Mouse (Mus musculus) left cerebral cortex, adult 11 months (tissue): ENCODE measurements around the gene Tsga10.
"Not testable (repeated sequence)": the region's sequence is repeated elsewhere in the genome, so short reads cannot be mapped to it uniquely, and the experiment has no call there.

ENCODE experiments used
- DNase-seq: peaks from one replicate; pipeline ENCODE4 v3.0.0; 2022; ENCODE audit warnings: low spot score

Tsga10 gene

DNA sequence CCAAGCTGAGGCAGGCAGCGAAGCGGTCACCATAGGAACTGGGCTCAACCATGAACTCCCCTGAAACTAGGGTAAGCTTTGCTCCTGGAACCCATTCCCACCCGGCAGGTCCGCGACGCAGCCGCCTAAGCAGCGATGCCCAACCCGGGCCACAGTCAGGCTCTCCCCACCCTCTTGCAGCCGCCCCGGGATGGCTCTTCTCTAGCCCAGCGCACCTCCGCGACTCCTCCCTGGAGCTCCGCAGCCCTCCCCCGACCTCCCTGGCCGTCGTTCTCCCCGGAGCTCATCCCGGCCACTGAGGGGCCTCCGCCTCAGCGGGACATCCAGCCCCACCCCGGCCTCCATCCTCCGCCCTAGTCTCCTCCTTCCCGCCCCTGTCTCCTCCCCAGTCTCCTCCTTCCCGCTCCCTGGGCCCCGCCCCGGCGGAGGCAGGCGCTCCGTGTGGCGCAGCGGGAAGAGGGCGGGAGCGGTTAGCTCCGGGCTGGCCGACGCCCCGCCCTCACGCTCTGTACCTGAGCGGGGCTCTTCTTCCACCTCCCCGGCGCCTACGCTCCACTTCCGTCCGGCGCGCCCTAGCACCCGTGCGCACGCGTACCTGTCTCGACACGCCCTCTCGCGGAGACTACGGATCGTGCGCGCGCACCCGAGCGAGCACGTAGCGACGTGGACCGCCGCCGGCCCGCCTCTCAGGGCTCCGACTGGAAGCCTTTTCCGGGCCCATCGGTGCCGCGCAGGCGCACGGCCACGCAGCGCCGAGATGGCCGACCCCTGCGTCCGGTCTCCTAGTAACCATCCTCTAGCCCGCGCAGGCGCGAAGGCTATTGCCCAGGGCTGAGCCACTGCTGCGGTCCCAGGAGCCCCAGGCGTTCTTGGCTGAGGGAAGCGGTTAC lies 1.5 kb downstream of the Tsga10 start:
- peak; percentile 99 for DNase-seq

DNA sequence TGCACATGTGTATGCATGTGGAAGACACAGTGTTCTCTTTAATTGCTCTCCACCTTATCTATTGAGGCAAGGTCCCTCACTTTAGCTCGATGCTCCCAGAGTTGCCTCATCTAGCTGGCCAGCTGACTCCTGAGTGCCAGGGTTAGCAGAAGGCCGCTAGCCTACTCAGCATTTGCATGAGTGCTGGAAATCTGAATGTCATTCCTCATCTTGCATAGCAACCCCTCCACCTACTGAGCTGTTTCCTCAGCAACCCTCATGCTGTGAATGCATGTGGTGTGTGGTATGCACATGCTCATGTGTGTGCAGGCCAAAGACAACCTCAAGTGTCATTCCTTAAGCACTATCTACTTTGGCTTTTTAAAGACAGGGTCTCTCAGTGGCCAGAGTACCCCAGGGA lies 15.5 kb downstream of the Tsga10 start:
- DNase-seq = no peak

DNA sequence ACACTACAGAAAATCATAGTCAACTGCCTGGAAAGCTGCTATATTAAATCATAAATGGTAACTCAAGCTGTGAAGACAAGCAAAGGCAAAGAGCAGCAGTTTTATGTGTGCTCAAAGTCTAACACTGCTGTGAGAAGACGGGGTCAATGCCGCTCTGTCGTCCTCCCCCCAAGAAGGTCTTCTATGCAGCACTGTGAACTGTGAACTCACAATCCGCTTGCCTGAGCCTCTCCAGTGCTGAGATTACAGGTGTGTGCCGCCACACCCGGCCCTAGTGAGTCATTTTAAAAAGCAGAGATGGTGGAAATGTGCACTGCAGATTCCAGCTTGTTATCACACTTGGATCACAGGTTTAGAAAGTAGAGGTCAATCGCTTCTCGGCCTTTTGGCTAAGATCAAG lies 19.4 kb downstream of the Tsga10 start:
- DNase-seq = no peak

DNA sequence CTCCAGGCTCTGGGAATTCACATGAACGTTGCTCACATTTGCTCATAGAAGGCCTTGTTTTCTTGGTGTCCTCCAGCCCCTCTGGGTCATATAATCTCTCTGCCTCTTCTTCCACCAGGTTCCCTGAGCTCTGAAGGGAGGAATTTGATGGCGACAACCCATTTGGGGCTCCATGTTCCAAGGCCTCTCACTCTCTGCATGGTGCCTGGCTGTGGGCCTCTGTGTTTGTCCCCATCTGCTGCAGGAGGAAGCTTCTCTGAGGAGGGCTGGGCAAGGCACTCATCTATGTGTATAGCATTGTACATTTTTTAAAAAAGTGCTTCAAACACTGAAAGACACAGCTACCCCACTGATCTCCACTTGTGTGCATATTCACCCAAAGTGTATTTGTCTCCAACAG lies 34.5 kb downstream of the Tsga10 start:
- DNase-seq = no peak

DNA sequence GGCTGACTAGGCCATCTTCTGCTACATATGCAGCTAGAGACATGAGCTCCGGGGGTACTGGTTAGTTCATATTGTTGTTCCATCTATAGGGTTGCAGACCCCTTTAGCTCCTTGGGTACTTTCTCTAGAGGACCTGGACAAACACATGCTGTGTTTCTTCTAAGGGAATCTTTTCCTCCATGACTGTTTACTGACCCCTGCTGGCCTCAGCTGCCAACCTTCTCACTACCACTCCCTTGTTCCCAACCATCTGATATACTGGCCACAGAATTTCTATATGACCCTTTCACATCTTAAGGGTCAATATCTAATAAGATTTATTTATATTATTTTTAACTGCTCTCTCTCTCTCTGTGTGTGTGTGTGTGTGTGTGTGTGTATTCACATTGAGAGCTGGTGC lies 63.9 kb downstream of the Tsga10 start:
- DNase-seq = not testable (repeated sequence)

DNA sequence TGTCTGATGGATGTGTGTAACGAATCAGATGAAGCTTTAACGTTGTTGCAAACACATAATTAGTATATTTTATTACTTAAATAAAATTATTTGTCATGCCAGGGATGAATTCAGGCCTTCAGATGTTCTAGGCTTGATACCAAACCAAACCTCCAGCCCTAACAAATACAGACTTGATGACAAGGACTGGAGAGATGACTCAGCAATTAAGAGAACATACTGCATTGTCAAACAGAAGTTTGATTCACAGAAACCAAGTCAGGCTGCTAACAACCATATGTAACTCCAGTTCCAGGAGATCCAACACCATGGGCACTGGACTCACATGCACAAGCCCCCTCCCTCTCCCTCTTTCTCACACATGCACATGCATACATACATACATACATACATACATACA lies 65.9 kb downstream of the Tsga10 start:
- DNase-seq = no peak

DNA sequence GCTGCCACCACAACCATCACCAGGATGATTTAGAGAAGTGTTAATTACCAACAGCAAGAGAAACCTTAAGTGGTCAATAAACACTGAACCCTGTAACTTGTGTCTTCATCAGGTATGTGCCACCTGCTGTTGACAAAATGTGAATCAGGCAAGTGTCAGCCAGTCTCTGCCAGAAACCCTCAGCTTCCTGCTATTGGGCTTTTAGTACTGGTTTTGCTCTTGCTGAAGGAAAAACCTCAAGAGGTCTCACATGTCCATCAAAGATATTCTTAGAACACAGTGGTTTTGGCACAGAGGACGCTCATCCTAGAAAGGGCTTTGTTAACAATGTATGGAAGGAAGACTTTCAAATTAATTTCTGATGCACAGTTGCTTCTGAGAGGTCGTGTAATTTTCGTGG lies 66.7 kb downstream of the Tsga10 start:
- no peak for DNase-seq

DNA sequence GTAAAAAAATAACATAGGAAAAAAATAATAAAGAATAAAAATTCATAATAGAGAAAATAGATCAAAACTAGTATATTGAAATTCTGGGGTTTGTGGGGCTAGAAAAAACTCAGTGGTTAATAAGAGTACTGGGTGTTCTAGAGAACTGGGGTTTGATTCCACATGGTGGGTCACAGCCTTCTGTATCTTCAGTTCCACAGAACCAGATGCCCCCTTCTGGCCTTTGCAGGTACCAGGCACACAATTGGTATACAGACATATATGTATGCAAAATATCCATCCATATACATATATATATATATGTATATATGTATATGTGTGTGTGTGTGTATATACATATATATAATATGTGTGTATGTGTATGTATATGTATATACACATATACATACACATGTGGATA lies 106.8 kb downstream of the Tsga10 start:
- DNase-seq = no peak

DNA sequence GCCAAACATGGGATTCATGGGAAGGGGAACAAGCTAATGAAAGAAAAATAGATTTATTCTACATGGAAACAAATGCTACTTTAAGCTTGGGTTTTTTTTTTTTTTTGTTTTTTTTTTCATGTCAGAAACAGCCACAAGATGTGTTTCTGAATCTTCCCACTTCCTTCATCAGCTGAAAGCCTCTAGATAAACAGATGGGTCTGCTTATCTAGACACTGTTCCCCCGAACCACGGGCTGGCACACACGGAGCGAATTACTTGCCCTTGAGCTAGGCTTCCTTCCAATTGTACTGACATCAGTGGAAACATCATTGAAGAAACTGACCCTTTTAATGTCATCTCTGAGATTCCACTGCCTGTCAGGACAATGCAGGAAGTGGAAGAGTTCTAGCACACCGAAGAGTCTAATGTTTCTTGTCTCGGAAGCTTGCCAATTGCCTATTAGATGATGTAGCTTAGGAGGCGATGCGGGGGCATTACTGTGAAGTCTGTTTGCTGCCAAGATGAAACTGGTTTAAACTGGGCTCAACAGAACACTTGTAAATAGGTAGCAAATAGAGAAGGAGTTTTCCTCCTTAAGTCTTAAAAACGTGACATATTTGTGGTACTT lies 121.5 kb downstream of the Tsga10 start:
- no peak for DNase-seq

DNA sequence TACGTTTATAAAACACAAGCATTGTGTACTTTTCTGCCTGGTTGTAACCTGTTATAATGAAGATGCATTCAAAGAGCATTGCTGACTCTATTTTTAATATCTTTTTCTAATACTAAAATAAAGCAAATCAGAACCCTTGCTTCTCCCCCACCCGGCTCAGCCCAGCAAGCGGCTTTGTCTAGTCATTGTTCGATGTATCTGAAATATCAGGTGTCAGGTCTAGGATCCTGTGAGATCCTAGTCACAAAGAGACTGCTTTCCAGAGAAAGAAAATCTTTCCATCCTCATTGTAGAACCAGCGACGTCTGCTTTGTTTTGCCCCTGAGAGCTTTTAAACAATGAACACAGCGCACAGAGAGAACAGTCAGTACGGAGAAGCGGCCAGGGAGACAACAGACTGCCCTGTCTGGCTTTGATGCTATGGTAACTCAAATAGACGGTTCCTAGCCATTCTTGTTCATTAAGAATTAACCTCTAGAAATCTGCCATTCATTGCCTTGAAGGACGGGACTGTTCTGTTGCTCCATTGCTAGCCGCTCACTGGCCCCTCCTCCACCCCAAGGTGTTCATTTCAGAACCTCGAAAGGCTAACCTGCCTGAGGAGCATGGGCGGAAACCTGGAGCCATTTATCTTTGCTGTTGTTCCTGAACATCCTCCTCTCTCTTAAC lies 123.5 kb downstream of the Tsga10 start:
- no peak for DNase-seq

DNA sequence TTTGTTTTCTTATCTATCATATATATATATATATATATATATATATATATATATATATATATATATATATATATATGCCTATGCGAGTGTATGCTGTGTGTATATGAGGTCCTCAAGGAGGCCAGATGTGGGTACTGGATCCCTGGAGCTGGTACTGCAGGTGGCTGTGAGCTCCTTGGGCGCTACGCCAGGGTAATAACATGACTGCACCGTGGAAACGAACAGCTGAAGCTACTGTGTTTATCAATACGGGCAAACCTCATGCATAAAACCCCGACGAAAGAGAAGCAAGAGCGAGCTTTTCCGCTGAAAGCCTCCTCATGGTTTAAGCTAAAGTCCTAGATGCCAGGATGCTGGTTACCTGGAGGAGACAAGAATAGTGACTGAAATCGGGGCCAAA lies 124.1 kb downstream of the Tsga10 start:
- no peak for DNase-seq

DNA sequence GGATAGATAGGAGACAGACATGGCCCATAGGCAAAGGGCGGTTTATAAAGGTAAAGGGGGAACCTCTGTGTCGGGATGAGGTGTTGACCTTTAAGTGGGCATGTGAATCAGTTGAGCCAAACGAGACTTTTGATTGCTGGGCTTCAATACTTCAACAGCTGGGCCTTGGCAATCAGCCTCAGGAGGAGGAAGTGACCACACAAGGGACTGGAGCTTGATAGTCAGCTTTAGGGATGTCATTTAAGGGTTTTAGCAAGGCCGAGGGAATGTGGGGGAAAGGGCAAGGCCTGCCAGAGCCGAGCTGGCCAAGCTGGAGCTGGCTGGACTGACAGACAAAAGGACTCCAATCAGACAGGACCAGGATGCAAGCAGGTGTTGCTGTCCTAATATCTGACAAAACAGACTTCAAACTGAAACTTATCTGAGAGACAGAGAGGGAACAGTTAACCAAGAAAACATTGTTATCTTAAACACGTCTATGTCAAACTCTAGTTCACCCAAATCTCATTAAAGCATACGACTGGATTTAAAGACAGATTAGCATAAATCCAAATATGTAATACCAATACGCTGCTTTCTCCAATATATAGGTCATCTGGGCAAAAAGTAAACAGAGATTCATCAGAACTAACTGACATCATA lies 125.9 kb downstream of the Tsga10 start:
- DNase-seq = no peak

DNA sequence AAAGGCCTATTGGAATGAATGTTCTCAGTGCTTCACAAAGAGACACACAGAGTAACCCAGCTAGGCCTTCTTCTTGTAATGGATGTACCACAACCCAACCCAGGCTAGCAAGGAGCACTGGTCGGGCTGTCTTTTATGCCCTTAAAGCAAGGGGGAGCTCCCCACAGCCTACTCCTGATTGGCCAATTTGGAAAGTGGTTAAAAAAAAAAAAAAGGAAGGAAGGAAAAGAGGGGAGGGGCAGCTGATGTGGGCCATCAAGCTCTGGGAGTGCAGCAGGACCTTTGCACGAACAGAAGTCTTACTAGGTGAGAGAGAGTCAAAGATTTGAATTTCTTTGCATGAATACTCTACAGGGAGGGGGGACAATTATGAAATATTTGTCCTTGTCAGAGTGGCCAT lies 127.3 kb downstream of the Tsga10 start:
- DNase-seq = no peak

DNA sequence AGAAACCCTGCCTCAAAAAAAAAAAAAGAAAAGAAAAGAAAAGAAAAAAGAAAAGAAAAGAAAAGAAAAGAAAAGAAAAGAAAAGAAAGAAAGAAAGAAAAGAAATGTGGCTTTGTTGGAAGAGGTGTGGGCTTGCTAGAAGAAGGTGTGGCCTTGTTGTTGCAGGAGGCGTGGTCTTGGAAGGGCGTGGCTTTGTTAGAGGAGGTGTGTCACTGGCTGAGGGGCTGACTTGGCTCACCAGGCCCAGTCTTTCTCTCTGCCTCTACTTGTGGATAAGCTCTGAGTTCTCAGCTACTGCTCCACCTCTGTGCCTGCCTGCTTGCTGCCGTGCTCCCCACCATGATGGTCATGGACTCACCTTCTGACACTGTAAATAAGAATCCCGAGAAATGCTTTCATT lies 129.2 kb downstream of the Tsga10 start:
- DNase-seq = no peak

DNA sequence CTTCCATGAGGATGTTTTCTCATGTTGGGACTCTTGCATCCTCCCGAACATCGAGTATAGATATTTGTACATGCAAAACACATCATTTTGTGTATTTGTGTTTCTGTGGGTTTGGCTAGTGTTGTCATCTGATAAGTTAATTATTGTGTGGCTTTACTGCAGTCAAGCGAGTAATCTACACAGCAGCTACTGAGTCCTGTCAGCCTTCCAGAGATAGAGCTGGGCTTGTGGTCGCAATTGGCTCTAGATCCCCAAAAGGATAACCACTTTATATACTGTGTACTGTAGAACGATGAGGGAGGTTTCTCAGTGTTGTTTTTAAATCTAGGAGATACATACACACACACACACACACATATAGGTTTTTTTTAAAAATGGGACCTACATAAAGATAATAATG lies 130.3 kb downstream of the Tsga10 start:
- DNase-seq = no peak

DNA sequence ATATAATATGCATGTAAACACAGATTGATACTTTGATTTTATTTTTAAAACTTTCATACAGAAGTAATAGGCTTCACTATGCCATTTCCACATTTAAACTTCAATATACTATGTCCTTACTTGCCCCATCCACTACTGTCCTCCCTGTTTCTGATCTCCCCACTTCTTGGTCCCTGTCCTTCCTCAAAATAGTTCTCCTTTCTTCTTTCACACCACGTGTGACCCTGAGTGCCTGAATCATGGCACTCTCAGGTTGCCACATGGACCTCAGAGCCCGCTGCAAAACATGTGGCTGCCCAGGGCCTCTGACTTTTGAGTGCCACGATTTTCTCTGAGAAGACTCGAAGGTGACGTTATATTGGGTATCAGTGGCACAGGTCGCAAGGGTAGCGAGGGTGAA lies 131.4 kb downstream of the Tsga10 start:
- DNase-seq = no peak

DNA sequence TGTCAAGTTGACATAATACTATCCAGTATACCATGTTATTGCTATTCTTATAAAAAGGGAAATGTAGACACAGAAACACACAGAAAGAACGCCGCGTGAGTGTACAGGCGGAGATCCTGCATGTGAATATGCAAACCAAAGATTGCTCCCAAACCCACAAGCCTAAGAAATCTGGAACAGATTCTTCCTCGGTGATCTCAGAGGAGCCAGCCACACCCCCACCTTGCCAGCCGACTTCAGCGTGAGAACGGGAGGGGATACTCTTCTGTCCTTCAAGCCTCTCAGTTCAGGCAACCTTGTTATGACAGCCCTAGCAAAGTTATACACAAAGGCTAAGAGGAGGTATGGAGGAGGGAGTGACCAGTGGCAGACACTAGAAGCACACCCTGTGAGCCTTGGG lies 136.9 kb downstream of the Tsga10 start:
- no peak for DNase-seq

DNA sequence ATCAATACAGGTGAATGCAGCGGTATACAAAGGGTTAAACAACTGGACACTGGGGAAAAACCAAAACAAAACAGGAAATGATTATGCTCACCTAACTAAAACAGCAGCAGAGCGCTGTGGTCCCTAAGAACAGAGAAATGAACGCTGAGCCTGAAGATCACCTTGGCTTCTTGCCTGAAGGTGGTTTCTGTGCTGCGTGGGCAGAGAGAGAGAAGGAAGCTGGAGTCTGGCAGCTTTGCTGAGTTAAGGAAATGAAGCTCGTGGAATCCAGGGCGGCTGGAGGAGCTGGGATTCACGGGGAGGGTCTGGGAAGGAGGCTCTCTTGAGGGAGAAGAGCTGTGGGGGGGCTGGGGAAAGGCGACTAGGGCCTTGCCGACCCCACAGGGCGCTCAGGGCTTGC lies 138.2 kb downstream of the Tsga10 start:
- peak; percentile 63 for DNase-seq

DNA sequence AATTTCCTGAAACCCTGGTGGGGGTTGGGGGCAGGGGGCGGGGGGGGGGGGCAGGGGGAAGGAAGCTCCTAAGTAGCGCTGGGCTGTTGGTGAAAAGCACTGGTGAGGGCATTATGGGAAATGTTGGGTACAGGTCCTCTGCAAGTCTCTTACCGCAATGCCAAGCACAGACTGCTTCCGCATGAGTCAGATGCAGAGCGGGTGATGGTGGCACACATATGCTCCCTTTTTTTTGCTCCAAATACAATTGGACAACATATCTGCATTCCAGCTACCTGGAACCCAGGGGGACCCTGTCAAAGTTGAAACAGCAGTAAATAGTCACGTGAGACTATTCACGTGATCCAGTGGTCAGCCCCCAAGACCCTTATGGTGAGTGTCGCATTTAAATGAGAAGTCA lies 139.0 kb downstream of the Tsga10 start:
- DNase-seq = no peak

DNA sequence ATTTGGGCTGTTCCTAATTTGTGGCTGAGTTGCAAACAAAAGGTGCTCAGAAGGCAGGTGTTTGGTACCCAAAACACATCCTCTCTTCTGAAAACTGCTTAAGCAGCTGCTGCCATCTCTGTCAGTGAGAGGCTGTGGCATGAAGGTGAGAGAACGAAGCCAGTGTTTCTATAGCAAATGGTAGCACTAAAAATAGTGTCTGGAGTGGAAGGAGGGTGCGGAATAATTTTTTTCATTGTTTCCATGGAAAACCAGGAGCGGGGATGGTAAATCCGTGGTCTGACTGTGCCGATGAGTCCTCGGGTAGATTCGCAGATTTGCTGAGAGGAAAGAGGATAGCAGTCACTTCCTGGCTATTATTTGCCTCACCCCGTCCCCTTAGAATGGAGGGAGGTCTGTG lies 139.8 kb downstream of the Tsga10 start:
- DNase-seq = no peak

DNA sequence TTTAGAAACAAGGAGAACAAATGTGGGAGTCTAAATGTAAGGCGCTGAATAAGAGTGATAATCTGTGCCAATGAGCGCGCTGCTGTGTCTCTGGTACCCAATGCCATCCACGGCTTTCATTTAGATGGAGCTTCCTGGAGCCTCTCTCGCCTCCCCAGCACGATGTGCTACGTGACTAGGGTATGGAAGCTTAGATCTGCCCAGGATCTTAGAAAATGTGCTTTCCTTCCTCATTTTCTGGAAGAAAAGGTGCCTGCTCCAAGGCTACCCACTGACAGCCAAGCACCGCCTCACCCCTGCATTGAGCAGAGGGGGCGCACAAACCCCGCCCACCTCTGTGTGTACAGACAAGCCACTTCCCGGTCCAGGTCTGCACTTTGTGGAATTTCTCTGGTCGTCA lies 140.3 kb downstream of the Tsga10 start:
- DNase-seq = peak; percentile 84

DNA sequence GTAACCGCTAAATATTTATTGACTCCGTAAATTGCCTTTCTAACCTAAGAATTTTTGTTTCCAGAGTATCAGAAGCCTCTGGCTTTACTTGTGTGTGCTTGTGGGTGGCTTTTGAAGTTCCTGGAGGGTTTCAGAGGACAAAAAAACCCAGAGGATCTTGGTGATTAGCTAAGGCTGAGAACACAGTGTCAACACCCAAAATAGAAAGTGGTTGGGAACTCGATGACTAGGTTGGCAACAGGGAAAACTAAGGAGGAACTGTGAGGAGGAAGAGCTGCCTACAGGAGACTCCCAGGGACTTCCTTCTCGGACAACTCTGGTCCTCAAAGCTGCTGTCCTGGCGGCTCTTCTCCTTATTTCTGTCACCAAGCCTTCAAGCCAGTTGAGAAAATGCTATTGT lies 145.1 kb downstream of the Tsga10 start:
- no peak for DNase-seq
